16 mouse cellular contexts compared by ENCODE assay signal in the genomic region with DNA sequence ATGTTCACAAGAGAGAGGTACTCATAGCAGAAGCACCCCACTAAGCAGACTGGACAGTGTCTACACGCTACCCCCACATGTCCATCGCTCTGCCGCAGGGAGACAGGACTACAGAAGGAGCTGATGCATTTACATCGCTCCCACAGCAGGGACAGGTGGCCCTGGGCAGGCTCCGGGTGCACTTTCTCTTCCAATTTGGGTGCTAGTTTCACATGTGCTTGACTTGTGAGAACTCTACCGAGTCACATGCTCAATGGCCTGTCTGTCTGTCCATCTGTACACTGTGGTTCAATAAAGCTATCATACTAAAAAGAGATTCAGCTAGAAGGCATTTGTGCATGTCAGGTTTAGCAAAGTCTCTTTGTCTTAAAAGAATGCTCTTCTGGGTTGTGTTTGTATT. TPM values are rescaled to one million over a fixed set of nuclear protein-coding genes. Genes with fewer than 3 reads are reported as not detected.
A peak's percentile ranks its signal among the peaks of the same experiment; 100 is the strongest.
DNase-seq lines count a peak whose midpoint lies in the region; ATAC-seq and TF ChIP-seq lines count a peak whose summit lies in the region.
"Had no signal": no experiment of that assay in that cellular context is flagged by ENCODE, and none has a peak within 500 bp of the region (broad histone marks: within the 10 kb centered on the region; RNA-seq: fewer than 3 reads in every experiment).

No protein-coding gene starts in this region.

- no peaks in the 10 kb centered on the region for H3K27me3 ChIP-seq in kidney, embryonic 16.5 days (ENCODE audit: insufficient read depth, low read length)
- H3K27me3 ChIP-seq in kidney, adult 2 months (replicated peaks; ENCODE audit: control insufficient read depth, insufficient read depth, low read length), result no peaks in the 10 kb centered on the region
- H3K27me3 ChIP-seq in embryonic facial prominence, embryonic 11.5 days (ENCODE audit: control insufficient read depth, insufficient read depth, low read length), result no peaks in the 10 kb centered on the region
- no peaks in the 10 kb centered on the region for H3K27me3 ChIP-seq in limb, embryonic 14.5 days (ENCODE audit: control insufficient read depth, insufficient read depth, low read length)

- H3K4me3 ChIP-seq in gastrocnemius, adult 2 months, result no peak overlapping the region
- no peak overlapping the region for H3K4me3 ChIP-seq in kidney, embryonic 16.5 days (ENCODE audit: low read length)
- H3K4me3 ChIP-seq in kidney, adult 2 months (ENCODE audit: insufficient read depth, low read depth, low read length), result no peak overlapping the region
- H3K4me3 ChIP-seq in embryonic facial prominence, embryonic 11.5 days (ENCODE audit: low read depth, low read length), result no peak overlapping the region
- H3K4me3 ChIP-seq in limb, embryonic 14.5 days (replicated peaks; ENCODE audit: low read length), result no peak overlapping the region
- H3K4me3 ChIP-seq: erythroblast, embryonic 14.5 days; midbrain, embryonic 13.5 days; neural tube, embryonic 12.5 days had no signal

- H3K9me3 ChIP-seq in kidney, embryonic 16.5 days (ENCODE audit: low read length), result no peaks in the 10 kb centered on the region
- H3K9me3 ChIP-seq in embryonic facial prominence, embryonic 11.5 days (replicated peaks; ENCODE audit: control insufficient read depth, low read length), result no peaks in the 10 kb centered on the region
- no peaks in the 10 kb centered on the region for H3K9me3 ChIP-seq in limb, embryonic 14.5 days (ENCODE audit: control insufficient read depth, low read length)
- H3K9me3 ChIP-seq: midbrain, embryonic 13.5 days; neural tube, embryonic 12.5 days had no signal

- no peak for TF ChIP-seq POLR2A in kidney, adult 2 months (IDR thresholded peaks at IDR 0.05; ENCODE audit: low read depth, low read length)
- TF ChIP-seq POLR2A in limb, embryonic 14.5 days (IDR thresholded peaks at IDR 0.05; ENCODE audit: borderline replicate concordance, extremely low read depth, insufficient read depth, insufficient read length), result no peak

- no peaks in the 10 kb centered on the region for H3K36me3 ChIP-seq in kidney, embryonic 16.5 days (ENCODE audit: insufficient read depth, low read length)
- no peaks in the 10 kb centered on the region for H3K36me3 ChIP-seq in kidney, adult 2 months (ENCODE audit: control insufficient read depth, insufficient read depth, low read length)
- no peaks in the 10 kb centered on the region for H3K36me3 ChIP-seq in embryonic facial prominence, embryonic 11.5 days (replicated peaks; ENCODE audit: control insufficient read depth, insufficient read depth, low read depth, low read length)
- no peaks in the 10 kb centered on the region for H3K36me3 ChIP-seq in limb, embryonic 14.5 days (ENCODE audit: control insufficient read depth, insufficient read depth, low read length)
- H3K36me3 ChIP-seq: midbrain, embryonic 13.5 days; neural tube, embryonic 12.5 days had no signal

- peaks cover 30% of the 10 kb centered on the region for H3K4me1 ChIP-seq in kidney, embryonic 16.5 days (ENCODE audit: insufficient read depth, low read length)
- H3K4me1 ChIP-seq in kidney, adult 2 months (ENCODE audit: control insufficient read depth, insufficient read depth, low read length), result peaks cover 7% of the 10 kb centered on the region; the same call in 1 of the 2 replicates
- H3K4me1 ChIP-seq in embryonic facial prominence, embryonic 11.5 days (ENCODE audit: control insufficient read depth, insufficient read depth, low read length), result peaks cover 5% of the 10 kb centered on the region; the same call in 1 of the 2 replicates
- peaks cover 34% of the 10 kb centered on the region for H3K4me1 ChIP-seq in limb, embryonic 14.5 days (ENCODE audit: control insufficient read depth, insufficient read depth, low read length)

- DNase-seq in gastrocnemius, adult 2 months, result no peak
- no peak for DNase-seq in gastrocnemius, postnatal 10 days
- no peak for DNase-seq in kidney, adult 2 months
- DNase-seq in embryonic facial prominence, embryonic 11.5 days (ENCODE audit: low spot score), result no peak
- DNase-seq in limb, embryonic 14.5 days (ENCODE audit: low spot score), result no peak
- DNase-seq in urinary bladder, postnatal 36 days (ENCODE audit: low spot score in 2 of 2), result no peak
- DNase-seq: adrenal gland, postnatal 14 days; cerebellum, postnatal 36 days; liver, postnatal 0 days; thymus, adult 2 months had no signal

- TF ChIP-seq CTCF in gastrocnemius, adult 2 months (IDR thresholded peaks at IDR 0.05), result no peak
- no peak for TF ChIP-seq CTCF in kidney, adult 2 months (conservative IDR thresholded peaks at IDR 0.05; ENCODE audit: insufficient read depth, insufficient read length, low read depth, low read length)

- no peak overlapping the region for H3K4me2 ChIP-seq in kidney, embryonic 16.5 days (replicated peaks; ENCODE audit: low read depth, low read length)
- H3K4me2 ChIP-seq in embryonic facial prominence, embryonic 11.5 days (ENCODE audit: low read depth, low read length), result no peak overlapping the region
- no peak overlapping the region for H3K4me2 ChIP-seq in limb, embryonic 14.5 days (replicated peaks; ENCODE audit: low read depth, low read length, severe bottlenecking)
- H3K4me2 ChIP-seq: midbrain, embryonic 13.5 days; neural tube, embryonic 12.5 days had no signal

- peak overlapping the region; percentile 86 for H3K27ac ChIP-seq in gastrocnemius, adult 2 months
- H3K27ac ChIP-seq in kidney, embryonic 16.5 days (ENCODE audit: low read length), result peak overlapping the region; percentile 73
- H3K27ac ChIP-seq in kidney, adult 2 months (ENCODE audit: insufficient read depth, low read depth, low read length), result no peak overlapping the region
- peak overlapping the region; percentile 30; the same call in 1 of the 2 replicates for H3K27ac ChIP-seq in embryonic facial prominence, embryonic 11.5 days (replicated peaks; ENCODE audit: low read depth, low read length)
- peak overlapping the region; percentile 75; the same call in 1 of the 2 replicates for H3K27ac ChIP-seq in limb, embryonic 14.5 days (replicated peaks; ENCODE audit: low read depth, low read length)
- H3K27ac ChIP-seq: midbrain, embryonic 13.5 days; neural tube, embryonic 12.5 days had no signal

- intact Hi-C loops in gastrocnemius, adult 2 months (cut with DNase I), result no loop called here

- ATAC-seq in kidney, embryonic 16.5 days (ENCODE audit: low FRiP score, low TSS enrichment), result no peak
- ATAC-seq in embryonic facial prominence, embryonic 11.5 days (replicated peaks; ENCODE audit: insufficient number of reproducible peaks, low FRiP score, low TSS enrichment, low read depth), result no peak
- no peak for ATAC-seq in limb, embryonic 14.5 days (ENCODE audit: low FRiP score, low read depth)
- ATAC-seq in megakaryocyte-erythroid progenitor cell, adult 5-6 weeks (replicated peaks; ENCODE audit: low FRiP score, low TSS enrichment, poor library complexity, severe bottlenecking), result no peak
- ATAC-seq: liver, postnatal 0 days had no signal

- 0 out of 2 replicates have a peak overlapping the region, but pooled peaks have one; percentile 14 for H3K9ac ChIP-seq in kidney, embryonic 16.5 days (replicated peaks; ENCODE audit: low read length)
- H3K9ac ChIP-seq in embryonic facial prominence, embryonic 11.5 days (replicated peaks; ENCODE audit: low read length), result no peak overlapping the region
- no peak overlapping the region for H3K9ac ChIP-seq in limb, embryonic 14.5 days (ENCODE audit: low read depth, low read length, severe bottlenecking)
- H3K9ac ChIP-seq: liver, postnatal 0 days; midbrain, embryonic 13.5 days; neural tube, embryonic 12.5 days had no signal

- WGBS in kidney, embryonic 16.5 days, result 86% methylated on average over 6 of the region's 6 CpGs
- WGBS in kidney, adult 2 months, result 93% methylated on average over 6 of the region's 6 CpGs
- 90% methylated on average over 6 of the region's 6 CpGs for WGBS in embryonic facial prominence, embryonic 11.5 days
- WGBS in limb, embryonic 14.5 days, result 79% methylated on average over 6 of the region's 6 CpGs

RNA-seq across cellular contexts. Expression of gene Sema4c, which starts 29.7 kb away (rescaled TPM):
- 10 to 100 TPM in 1 of 2 experiments, 1 to 10 TPM in 1; 6.8 to 10.0 TPM for total RNA-seq in gastrocnemius, adult 2 months (2021)
- total RNA-seq in gastrocnemius, postnatal 10 days (2021), result 10 to 100 TPM; 16.3 to 22.4 TPM
- polyA plus RNA-seq in kidney, embryonic 16.5 days (2015; fragmentation: Nextera tagmentation; extraction: Ambion mirVana), result 21.4 and 21.9 TPM in 2 replicates
- 8.0 and 9.1 TPM in 2 replicates for polyA plus RNA-seq in kidney, adult 2 months (2012; rRNA removed)
- polyA plus RNA-seq in embryonic facial prominence, embryonic 11.5 days (2014; fragmentation: Nextera tagmentation; extraction: Ambion mirVana), result 3.7 and 4.4 TPM in 2 replicates
- polyA plus RNA-seq in limb, embryonic 14.5 days (2012; rRNA removed), result 45.9 and 48.5 TPM in 2 replicates
- polyA plus RNA-seq in limb, embryonic 14.5 days (2014; fragmentation: Nextera tagmentation; extraction: Ambion mirVana), result 2.0 and 4.0 TPM in 2 replicates
- total RNA-seq in megakaryocyte-erythroid progenitor cell, adult 5-6 weeks (2014; fragmentation: Nextera tagmentation), result 0.17 and 1.6 TPM in 2 replicates
- 0.50 and 0.70 TPM in 2 replicates for total RNA-seq in megakaryocyte-erythroid progenitor cell, adult 5-6 weeks (2017)

RNA-seq across cellular contexts. Expression of gene Ankrd39, which starts 40.6 kb away (rescaled TPM):
- total RNA-seq in gastrocnemius, adult 2 months (2021), result 1 to 10 TPM; 7.2 to 9.3 TPM
- 10 to 100 TPM; 10.9 to 11.4 TPM for total RNA-seq in gastrocnemius, postnatal 10 days (2021)
- 29.2 and 30.0 TPM in 2 replicates for polyA plus RNA-seq in kidney, embryonic 16.5 days (2015; fragmentation: Nextera tagmentation; extraction: Ambion mirVana)
- 16.8 and 22.6 TPM in 2 replicates for polyA plus RNA-seq in kidney, adult 2 months (2012; rRNA removed)
- 11.9 and 14.4 TPM in 2 replicates for polyA plus RNA-seq in embryonic facial prominence, embryonic 11.5 days (2014; fragmentation: Nextera tagmentation; extraction: Ambion mirVana)
- polyA plus RNA-seq in limb, embryonic 14.5 days (2012; rRNA removed), result 22.4 and 26.2 TPM in 2 replicates
- 22.5 and 22.9 TPM in 2 replicates for polyA plus RNA-seq in limb, embryonic 14.5 days (2014; fragmentation: Nextera tagmentation; extraction: Ambion mirVana)
- total RNA-seq in megakaryocyte-erythroid progenitor cell, adult 5-6 weeks (2014; fragmentation: Nextera tagmentation), result 7.7 and 9.3 TPM in 2 replicates
- total RNA-seq in megakaryocyte-erythroid progenitor cell, adult 5-6 weeks (2017), result 3.1 and 4.0 TPM in 2 replicates

RNA-seq across cellular contexts. Expression of gene Gm42417, which starts 48.6 kb away (rescaled TPM):
- 1,000 to 10,000 TPM in 1 of 2 experiments, 100 to 1,000 TPM in 1; 819 to 1,877 TPM for total RNA-seq in gastrocnemius, adult 2 months (2021)
- total RNA-seq in gastrocnemius, postnatal 10 days (2021), result 100 to 1,000 TPM; 193 to 229 TPM
- polyA plus RNA-seq in kidney, embryonic 16.5 days (2015; fragmentation: Nextera tagmentation; extraction: Ambion mirVana), result 0.30 and 1.5 TPM in 2 replicates
- not detected in 2 replicates for polyA plus RNA-seq in kidney, adult 2 months (2012; rRNA removed)
- not detected in 2 replicates for polyA plus RNA-seq in embryonic facial prominence, embryonic 11.5 days (2014; fragmentation: Nextera tagmentation; extraction: Ambion mirVana)
- 0.47 TPM in 1 of 2 replicates, not detected in the other for polyA plus RNA-seq in limb, embryonic 14.5 days (2012; rRNA removed)
- polyA plus RNA-seq in limb, embryonic 14.5 days (2014; fragmentation: Nextera tagmentation; extraction: Ambion mirVana), result not detected in 2 replicates
- total RNA-seq in megakaryocyte-erythroid progenitor cell, adult 5-6 weeks (2014; fragmentation: Nextera tagmentation), result 2.4 TPM in 1 of 2 replicates, not detected in the other
- 0.61 TPM in 1 of 2 replicates, not detected in the other for total RNA-seq in megakaryocyte-erythroid progenitor cell, adult 5-6 weeks (2017)
- total RNA-seq: ES-E14 had no signal
- polyA plus RNA-seq: erythroblast, embryonic 14.5 days; liver, postnatal 0 days; midbrain, embryonic 13.5 days; neural tube, embryonic 12.5 days; thymus, adult 2 months had no signal

RNA-seq across cellular contexts. Expression of gene Ankrd23, which starts 51.2 kb away (rescaled TPM):
- 1,000 to 10,000 TPM; 1,971 to 4,216 TPM for total RNA-seq in gastrocnemius, adult 2 months (2021)
- total RNA-seq in gastrocnemius, postnatal 10 days (2021), result 100 to 1,000 TPM; 419 to 469 TPM
- 15.2 and 21.7 TPM in 2 replicates for polyA plus RNA-seq in kidney, embryonic 16.5 days (2015; fragmentation: Nextera tagmentation; extraction: Ambion mirVana)
- 11.8 and 37.9 TPM in 2 replicates for polyA plus RNA-seq in kidney, adult 2 months (2012; rRNA removed)
- 4.6 and 6.0 TPM in 2 replicates for polyA plus RNA-seq in embryonic facial prominence, embryonic 11.5 days (2014; fragmentation: Nextera tagmentation; extraction: Ambion mirVana)
- 27.4 and 32.8 TPM in 2 replicates for polyA plus RNA-seq in limb, embryonic 14.5 days (2012; rRNA removed)
- 9.9 and 11.6 TPM in 2 replicates for polyA plus RNA-seq in limb, embryonic 14.5 days (2014; fragmentation: Nextera tagmentation; extraction: Ambion mirVana)
- 2.5 and 10.5 TPM in 2 replicates for total RNA-seq in megakaryocyte-erythroid progenitor cell, adult 5-6 weeks (2014; fragmentation: Nextera tagmentation)
- 0.30 and 8.3 TPM in 2 replicates for total RNA-seq in megakaryocyte-erythroid progenitor cell, adult 5-6 weeks (2017)
